Mouse (Mus musculus) CD4-positive helper T cell, adult 2 months (primary cell): ENCODE data around the gene Itga9.

Source experiments
- DNase-seq: peaks from one replicate; pipeline ENCODE4 v3.0.0-alpha.2; 2012; ENCODE audit warnings: low read depth, missing footprints, low spot score

Gene Itga9

GRCm38 (mm10) chr9:118774676-118775075, 168.2 kb downstream of the Itga9 start:
- DNase-seq = no peak

- no peak for DNase-seq
Observed at GRCm38 (mm10) chr9:118776880-118777438, 170.5 kb downstream of the Itga9 start.

GRCm38 (mm10) chr9:118778596-118778995, 172.1 kb downstream of the Itga9 start:
- DNase-seq = no peak

- no peak for DNase-seq
Observed at GRCm38 (mm10) chr9:118784621-118785020, 178.1 kb downstream of the Itga9 start.

GRCm38 (mm10) chr9:118785816-118786215, 179.3 kb downstream of the Itga9 start:
- DNase-seq = no peak

GRCm38 (mm10) chr9:118788869-118789281, 182.4 kb downstream of the Itga9 start:
- DNase-seq = no peak

- no peak for DNase-seq
Observed at GRCm38 (mm10) chr9:118791231-118791630, 184.7 kb downstream of the Itga9 start.

- no peak for DNase-seq
Observed at GRCm38 (mm10) chr9:118793151-118793785, 186.8 kb downstream of the Itga9 start.

- DNase-seq = no peak
Observed at GRCm38 (mm10) chr9:118794668-118795067, 188.2 kb downstream of the Itga9 start.

GRCm38 (mm10) chr9:118795304-118795703, 188.8 kb downstream of the Itga9 start:
- no peak for DNase-seq

GRCm38 (mm10) chr9:118799105-118799504, 192.6 kb downstream of the Itga9 start:
- no peak for DNase-seq

- DNase-seq = no peak
Observed at GRCm38 (mm10) chr9:118801176-118801909, 194.9 kb downstream of the Itga9 start.

- no peak for DNase-seq
Observed at GRCm38 (mm10) chr9:118801910-118802287, 195.4 kb downstream of the Itga9 start.

GRCm38 (mm10) chr9:118802380-118802779, 195.9 kb downstream of the Itga9 start:
- DNase-seq = no peak

GRCm38 (mm10) chr9:118805740-118806139, 199.2 kb downstream of the Itga9 start:
- DNase-seq = no peak

- DNase-seq = no peak
Observed at GRCm38 (mm10) chr9:118807669-118808068, 201.2 kb downstream of the Itga9 start.

- DNase-seq = no peak
Observed at GRCm38 (mm10) chr9:118812221-118812620, 205.7 kb downstream of the Itga9 start.

- no peak for DNase-seq
Observed at GRCm38 (mm10) chr9:118813492-118813891, 207.0 kb downstream of the Itga9 start.

GRCm38 (mm10) chr9:118814056-118814455, 207.6 kb downstream of the Itga9 start:
- no peak for DNase-seq

GRCm38 (mm10) chr9:118814461-118814860, 208.0 kb downstream of the Itga9 start:
- DNase-seq = peak; percentile 34

GRCm38 (mm10) chr9:118815543-118815942, 209.1 kb downstream of the Itga9 start:
- DNase-seq = no peak

- no peak for DNase-seq
Observed at GRCm38 (mm10) chr9:118818508-118818907, 212.0 kb downstream of the Itga9 start.
